Mouse (Mus musculus): ENCODE measurements around the gene Trmt44. TPM values are rescaled to one million over a fixed set of nuclear protein-coding genes. Genes with fewer than 3 reads are reported as not detected.

Trmt44 gene
- polyA plus RNA-seq (2016; fragmentation: Nextera tagmentation; extraction: Ambion mirVana), result 10.6 and 10.8 TPM in 2 replicates

- peaks cover 27% of the 10 kb centered on the region for H3K36me3 ChIP-seq
- H3K4me1 ChIP-seq, result peaks cover 8% of the 10 kb centered on the region
- H3K27ac ChIP-seq, result peak within 1 kb of the TSS; percentile 76
- 0 out of 2 replicates have a peak, but pooled peaks cover 5% of the 10 kb centered on the region for H3K27me3 ChIP-seq
- H3K9ac ChIP-seq, result peak within 1 kb of the TSS; percentile 90
- peak within 1 kb of the TSS; percentile 99 for H3K4me3 ChIP-seq
- ATAC-seq (ENCODE audit: insufficient number of reproducible peaks, insufficient read depth, low FRiP score, low TSS enrichment), result peak; percentile 92
- WGBS, result 3% methylated on average over 56 of the region's 56 CpGs
- H3K9me3 ChIP-seq, result no peaks in the 10 kb centered on the region
- peak within 1 kb of the TSS; percentile 93 for H3K4me2 ChIP-seq (replicated peaks)
These were observed at the start of gene Trmt44 for GRCm38 (mm10) chr5:35574653-35575599. Gene Trmt44, minus strand, starts transcription at chr5:35575070.

- no peak overlapping the region for H3K27ac ChIP-seq
- no peak overlapping the region for H3K9ac ChIP-seq
- no peak for ATAC-seq (ENCODE audit: insufficient number of reproducible peaks, insufficient read depth, low FRiP score, low TSS enrichment)
- no peak overlapping the region for H3K4me2 ChIP-seq (replicated peaks)
- no peaks in the 10 kb centered on the region for H3K9me3 ChIP-seq
- no peak overlapping the region for H3K4me3 ChIP-seq
- peaks cover 21% of the 10 kb centered on the region for H3K4me1 ChIP-seq
- H3K36me3 ChIP-seq, result no peaks in the 10 kb centered on the region
- no peaks in the 10 kb centered on the region for H3K27me3 ChIP-seq
These were observed 49.0 kb upstream of the Trmt44 start for GRCm38 (mm10) chr5:35623831-35624230.

- H3K27ac ChIP-seq, result no peak overlapping the region
- no peaks in the 10 kb centered on the region for H3K36me3 ChIP-seq
- H3K9ac ChIP-seq, result no peak overlapping the region
- no peak overlapping the region for H3K4me2 ChIP-seq (replicated peaks)
- no peak for ATAC-seq (ENCODE audit: insufficient number of reproducible peaks, insufficient read depth, low FRiP score, low TSS enrichment)
- H3K27me3 ChIP-seq, result no peaks in the 10 kb centered on the region
- H3K4me1 ChIP-seq, result peaks cover 28% of the 10 kb centered on the region
- H3K9me3 ChIP-seq, result no peaks in the 10 kb centered on the region
- WGBS, result 25% methylated on average over 4 of the region's 4 CpGs
- H3K4me3 ChIP-seq, result no peak overlapping the region
These were observed 46.2 kb upstream of the Trmt44 start for GRCm38 (mm10) chr5:35621114-35621513.

GRCm38 (mm10) chr5:35616943-35617342 is 42.1 kb upstream of the Trmt44 start:
- WGBS, result 47% methylated on average over 5 of the region's 5 CpGs
- H3K9me3 ChIP-seq, result no peaks in the 10 kb centered on the region
- H3K4me2 ChIP-seq (replicated peaks), result no peak overlapping the region
- no peaks in the 10 kb centered on the region for H3K27me3 ChIP-seq
- H3K4me1 ChIP-seq, result peaks cover 20% of the 10 kb centered on the region
- H3K36me3 ChIP-seq, result no peaks in the 10 kb centered on the region
- H3K9ac ChIP-seq, result no peak overlapping the region
- no peak; the same call in 1 of the 2 replicates for ATAC-seq (ENCODE audit: insufficient number of reproducible peaks, insufficient read depth, low FRiP score, low TSS enrichment)
- no peak overlapping the region for H3K4me3 ChIP-seq
- peak overlapping the region; percentile 42 for H3K27ac ChIP-seq

- Histone ChIP-seq H3K4me1 (peaks cover 28% of the 10 kb centered on the region), H3K36me3 (no peaks in the 10 kb centered on the region), H3K9me3 (no peaks in the 10 kb centered on the region), H3K9ac (no peak overlapping the region), H3K27me3 (no peaks in the 10 kb centered on the region), H3K4me2 (replicated peaks) (no peak overlapping the region), H3K4me3 (no peak overlapping the region), H3K27ac (no peak overlapping the region)
- ATAC-seq (ENCODE audit: insufficient number of reproducible peaks, insufficient read depth, low FRiP score, low TSS enrichment), result no peak
- WGBS, result 85% methylated on average over 8 of the region's 8 CpGs
These were observed 37.9 kb upstream of the Trmt44 start for GRCm38 (mm10) chr5:35612722-35613121.

GRCm38 (mm10) chr5:35611900-35612299 is 37.0 kb upstream of the Trmt44 start:
- Histone ChIP-seq H3K4me2 (replicated peaks) (no peak overlapping the region), H3K36me3 (no peaks in the 10 kb centered on the region), H3K4me3 (no peak overlapping the region), H3K27me3 (no peaks in the 10 kb centered on the region), H3K27ac (no peak overlapping the region), H3K9me3 (no peaks in the 10 kb centered on the region), H3K9ac (no peak overlapping the region), H3K4me1 (peaks cover 25% of the 10 kb centered on the region)
- WGBS, result 76% methylated on average over 11 of the region's 11 CpGs
- ATAC-seq (ENCODE audit: insufficient number of reproducible peaks, insufficient read depth, low FRiP score, low TSS enrichment), result no peak

- no peak for ATAC-seq (ENCODE audit: insufficient number of reproducible peaks, insufficient read depth, low FRiP score, low TSS enrichment)
- WGBS, result 85% methylated on average over 9 of the region's 9 CpGs
- Histone ChIP-seq H3K27ac (no peak overlapping the region), H3K9ac (no peak overlapping the region), H3K9me3 (no peaks in the 10 kb centered on the region), H3K4me1 (peaks cover 22% of the 10 kb centered on the region), H3K36me3 (no peaks in the 10 kb centered on the region), H3K4me3 (no peak overlapping the region), H3K4me2 (replicated peaks) (no peak overlapping the region), H3K27me3 (no peaks in the 10 kb centered on the region)
These were observed 36.3 kb upstream of the Trmt44 start for GRCm38 (mm10) chr5:35611170-35611569.

GRCm38 (mm10) chr5:35610381-35610780 is 35.5 kb upstream of the Trmt44 start:
- no peaks in the 10 kb centered on the region for H3K9me3 ChIP-seq
- 89% methylated on average over 7 of the region's 7 CpGs for WGBS
- H3K27me3 ChIP-seq, result no peaks in the 10 kb centered on the region
- H3K4me3 ChIP-seq, result no peak overlapping the region
- no peaks in the 10 kb centered on the region for H3K36me3 ChIP-seq
- H3K27ac ChIP-seq, result no peak overlapping the region
- no peak for ATAC-seq (ENCODE audit: insufficient number of reproducible peaks, insufficient read depth, low FRiP score, low TSS enrichment)
- peaks cover 22% of the 10 kb centered on the region for H3K4me1 ChIP-seq
- no peak overlapping the region for H3K9ac ChIP-seq
- H3K4me2 ChIP-seq (replicated peaks), result no peak overlapping the region

- 70% methylated on average over 2 of the region's 2 CpGs for WGBS
- H3K9ac ChIP-seq, result no peak overlapping the region
These were observed 35.1 kb upstream of the Trmt44 start for GRCm38 (mm10) chr5:35609971-35610370.

GRCm38 (mm10) chr5:35609381-35609780 is 34.5 kb upstream of the Trmt44 start:
- no peak overlapping the region for H3K4me3 ChIP-seq
- no peaks in the 10 kb centered on the region for H3K9me3 ChIP-seq
- no peak overlapping the region for H3K9ac ChIP-seq
- peak overlapping the region; percentile 29; the same call in 1 of the 2 replicates for H3K4me2 ChIP-seq (replicated peaks)
- peak; percentile 86 for ATAC-seq (ENCODE audit: insufficient number of reproducible peaks, insufficient read depth, low FRiP score, low TSS enrichment)
- no peaks in the 10 kb centered on the region for H3K36me3 ChIP-seq
- H3K27ac ChIP-seq, result peak overlapping the region; percentile 82
- H3K27me3 ChIP-seq, result no peaks in the 10 kb centered on the region
- H3K4me1 ChIP-seq, result peaks cover 22% of the 10 kb centered on the region
- WGBS, result 8% methylated on average over 12 of the region's 12 CpGs

More at GRCm38 (mm10) chr5:35609971-35610370, 35.1 kb upstream of the Trmt44 start:
- H3K4me3 ChIP-seq, result no peak overlapping the region
- no peaks in the 10 kb centered on the region for H3K27me3 ChIP-seq
- ATAC-seq (ENCODE audit: insufficient number of reproducible peaks, insufficient read depth, low FRiP score, low TSS enrichment), result no peak
- H3K36me3 ChIP-seq, result no peaks in the 10 kb centered on the region
- no peak overlapping the region for H3K4me2 ChIP-seq (replicated peaks)
- peak overlapping the region; percentile 82 for H3K27ac ChIP-seq
- H3K4me1 ChIP-seq, result peaks cover 22% of the 10 kb centered on the region
- H3K9me3 ChIP-seq, result no peaks in the 10 kb centered on the region

GRCm38 (mm10) chr5:35608559-35608958 is 33.7 kb upstream of the Trmt44 start:
- peak overlapping the region; percentile 82 for H3K27ac ChIP-seq
- no peak overlapping the region for H3K4me3 ChIP-seq
- H3K27me3 ChIP-seq, result no peaks in the 10 kb centered on the region
- no peak for ATAC-seq (ENCODE audit: insufficient number of reproducible peaks, insufficient read depth, low FRiP score, low TSS enrichment)
- H3K36me3 ChIP-seq, result no peaks in the 10 kb centered on the region
- no peak overlapping the region for H3K9ac ChIP-seq
- peaks cover 22% of the 10 kb centered on the region for H3K4me1 ChIP-seq
- H3K4me2 ChIP-seq (replicated peaks), result 0 out of 2 replicates have a peak overlapping the region, but pooled peaks have one; percentile 29
- WGBS, result 63% methylated on average over 5 of the region's 5 CpGs
- no peaks in the 10 kb centered on the region for H3K9me3 ChIP-seq

- Histone ChIP-seq H3K9me3 (no peaks in the 10 kb centered on the region), H3K4me2 (replicated peaks) (no peak overlapping the region), H3K36me3 (peaks cover 4% of the 10 kb centered on the region), H3K27me3 (no peaks in the 10 kb centered on the region), H3K4me3 (no peak overlapping the region), H3K9ac (no peak overlapping the region), H3K4me1 (peaks cover 22% of the 10 kb centered on the region), H3K27ac (no peak overlapping the region)
- 71% methylated on average over 7 of the region's 7 CpGs for WGBS
- ATAC-seq (ENCODE audit: insufficient number of reproducible peaks, insufficient read depth, low FRiP score, low TSS enrichment), result no peak
These were observed 32.9 kb upstream of the Trmt44 start for GRCm38 (mm10) chr5:35607784-35608183.
